Mouse (Mus musculus) cerebellum, adult 11 months (tissue): ENCODE measurements around the gene Lrrc43.
"Not testable (repeated sequence)": the region's sequence is repeated elsewhere in the genome, so short reads cannot be mapped to it uniquely, and the experiment has no call there.

Source experiments
- DNase-seq: peaks from one replicate; pipeline ENCODE4 v3.0.0; 2022

Lrrc43 gene

GRCm38 (mm10) chr5:123489112-123489785 is at the start of gene Lrrc43, which contains the start of gene Il31:
Lrrc43 (plus strand) TSS chr5:123489305.
Il31 (minus strand) TSS chr5:123489489.
- no peak for DNase-seq

GRCm38 (mm10) chr5:123439312-123439711 is 49.8 kb upstream of the Lrrc43 start:
- no peak for DNase-seq

- peak; percentile 34 for DNase-seq
Measured at GRCm38 (mm10) chr5:123439941-123440340, 49.2 kb upstream of the Lrrc43 start.

- DNase-seq = no peak
Measured at GRCm38 (mm10) chr5:123440664-123441063, 48.4 kb upstream of the Lrrc43 start.

- no peak for DNase-seq
Measured at GRCm38 (mm10) chr5:123442283-123442682, 46.8 kb upstream of the Lrrc43 start.

- peak; percentile 68 for DNase-seq
Measured at GRCm38 (mm10) chr5:123444069-123444468, 45.0 kb upstream of the Lrrc43 start.

- no peak for DNase-seq
Measured at GRCm38 (mm10) chr5:123444849-123445334, 44.2 kb upstream of the Lrrc43 start.

GRCm38 (mm10) chr5:123451886-123452285 is 37.2 kb upstream of the Lrrc43 start:
- no peak for DNase-seq

GRCm38 (mm10) chr5:123461420-123461819 is 27.7 kb upstream of the Lrrc43 start:
- DNase-seq = no peak

GRCm38 (mm10) chr5:123464638-123465037 is 24.5 kb upstream of the Lrrc43 start:
- DNase-seq = no peak

- DNase-seq = no peak
Measured at GRCm38 (mm10) chr5:123470784-123471400, 18.2 kb upstream of the Lrrc43 start.

GRCm38 (mm10) chr5:123473817-123474216 is 15.3 kb upstream of the Lrrc43 start:
- no peak for DNase-seq

- no peak for DNase-seq
Measured at GRCm38 (mm10) chr5:123487659-123488395, 1.3 kb upstream of the Lrrc43 start.

GRCm38 (mm10) chr5:123489935-123490334 is 830 bp downstream of the Lrrc43 start:
- no peak for DNase-seq

- peak; percentile 39 for DNase-seq
Measured at GRCm38 (mm10) chr5:123499717-123500116, 10.6 kb downstream of the Lrrc43 start.

GRCm38 (mm10) chr5:123501973-123502372 is 12.9 kb downstream of the Lrrc43 start:
- no peak for DNase-seq

- peak; percentile 63 for DNase-seq
Measured at GRCm38 (mm10) chr5:123507936-123508723, 19.0 kb downstream of the Lrrc43 start.

GRCm38 (mm10) chr5:123508921-123509320 is 19.8 kb downstream of the Lrrc43 start:
- no peak for DNase-seq

- no peak for DNase-seq
Measured at GRCm38 (mm10) chr5:123510160-123510559, 21.1 kb downstream of the Lrrc43 start, which contains the start of gene B3gnt4. B3gnt4 (plus strand) TSS chr5:123510460.

- DNase-seq = not testable (repeated sequence)
Measured at GRCm38 (mm10) chr5:123511426-123511825, 22.3 kb downstream of the Lrrc43 start.

GRCm38 (mm10) chr5:123512102-123512501 is 23.0 kb downstream of the Lrrc43 start:
- DNase-seq = no peak

GRCm38 (mm10) chr5:123514871-123515270 is 25.8 kb downstream of the Lrrc43 start:
- no peak for DNase-seq

- no peak for DNase-seq
Measured at GRCm38 (mm10) chr5:123520666-123521065, 31.6 kb downstream of the Lrrc43 start.
